Mouse (Mus musculus) intestine, embryonic 16.5 days (tissue): ENCODE measurements around the gene Prss35. TPM values are rescaled to one million over a fixed set of nuclear protein-coding genes. Genes with fewer than 3 reads are reported as not detected.
A peak's percentile ranks its signal among the peaks of the same experiment; 100 is the strongest.

Source experiments
- ATAC-seq: fragments of 200-750 bp; cut with Nextera tagmentation; 2 replicates; pipeline ENCODE4 v1.8.0; 2017; ENCODE audit warnings: moderate TSS enrichment, moderate library complexity
- H3K27ac ChIP-seq: fragments of 300-500 bp; sonication (generic); 2 replicates; pipeline ENCODE4 v1.5.1; 2014; ENCODE audit warnings: mild to moderate bottlenecking, low read length
- H3K27me3 ChIP-seq: fragments of 300-500 bp; sonication (generic); replicated peaks from 2 replicates; pipeline ENCODE4 v1.6.1; 2014; ENCODE audit warnings: low read length, control low read depth, mixed read lengths; ENCODE audit not compliant: control insufficient read depth, insufficient read depth
- H3K36me3 ChIP-seq: fragments of 300-500 bp; sonication (generic); 2 replicates; pipeline ENCODE4 v1.6.1; 2014; ENCODE audit warnings: low read length, control low read depth; ENCODE audit not compliant: control insufficient read depth, insufficient read depth
- H3K4me1 ChIP-seq: fragments of 300-500 bp; sonication (generic); 2 replicates; pipeline ENCODE4 v1.6.1; 2014; ENCODE audit warnings: low read length, control low read depth, mixed read lengths; ENCODE audit not compliant: control insufficient read depth, insufficient read depth
- H3K4me2 ChIP-seq: fragments of 300-500 bp; sonication (generic); 2 replicates; pipeline ENCODE4 v1.6.1; 2014; ENCODE audit warnings: low read depth, low read length, control low read depth
- H3K4me3 ChIP-seq: fragments of 300-500 bp; sonication (generic); 2 replicates; pipeline ENCODE4 v1.5.1; 2014; ENCODE audit warnings: mild to moderate bottlenecking, low read length
- H3K9ac ChIP-seq: fragments of 300-500 bp; sonication (generic); 2 replicates; pipeline ENCODE4 v1.6.1; 2014; ENCODE audit warnings: low read depth, low read length
- H3K9me3 ChIP-seq: fragments of 300-500 bp; sonication (generic); 2 replicates; pipeline ENCODE4 v1.6.1; 2016; ENCODE audit warnings: low read length, control low read depth; ENCODE audit not compliant: control insufficient read depth
- WGBS: fragments of 180-500 bp; shearing (Covaris S2); extraction: QIAGEN DNeasy Blood & Tissue Kit; methylation state at CpG from one replicate; pipeline ENCODE4 v1.1.7; 2014; 5-methylcytosine and 5-hydroxymethylcytosine counted together
- polyA plus RNA-seq: library from polyadenylated mRNA; unstranded; fragments of >200 nt; fragmentation: Nextera tagmentation; extraction: Ambion mirVana; gene quantifications from 2 replicates; pipeline ENCODE4 v1.2.1, GENCODE M21; 2015

The Prss35 gene
- polyA plus RNA-seq, 1 experiment from 2014 or later: 15.2 TPM

- Histone ChIP-seq H3K4me1 (no peaks in the 10 kb centered on the region), H3K4me3 (no peak overlapping the region), H3K36me3 (no peaks in the 10 kb centered on the region), H3K9me3 (no peaks in the 10 kb centered on the region), H3K9ac (no peak overlapping the region), H3K4me2 (no peak overlapping the region), H3K27ac (no peak overlapping the region), H3K27me3 (no peaks in the 10 kb centered on the region)
- ATAC-seq: no peak
- WGBS: 79% methylated on average over 2 of the region's 2 CpGs
Measured at GRCm38 (mm10) chr9:86710091-86710634, 33.3 kb upstream of the Prss35 start.

GRCm38 (mm10) chr9:86712648-86713047 lies 30.8 kb upstream of the Prss35 start:
- Histone ChIP-seq H3K27ac (no peak overlapping the region), H3K9ac (no peak overlapping the region), H3K4me1 (no peaks in the 10 kb centered on the region), H3K27me3 (no peaks in the 10 kb centered on the region), H3K9me3 (no peaks in the 10 kb centered on the region), H3K4me2 (no peak overlapping the region), H3K36me3 (no peaks in the 10 kb centered on the region), H3K4me3 (no peak overlapping the region)
- WGBS: 65% methylated on average over 2 of the region's 2 CpGs
- no peak for ATAC-seq

- WGBS: 81% methylated on average over 3 of the region's 3 CpGs
- Histone ChIP-seq H3K27ac (no peak overlapping the region), H3K4me1 (no peaks in the 10 kb centered on the region), H3K27me3 (no peaks in the 10 kb centered on the region), H3K4me3 (no peak overlapping the region), H3K4me2 (no peak overlapping the region), H3K9me3 (no peaks in the 10 kb centered on the region), H3K9ac (no peak overlapping the region), H3K36me3 (no peaks in the 10 kb centered on the region)
- no peak for ATAC-seq
Measured at GRCm38 (mm10) chr9:86714089-86714488, 29.4 kb upstream of the Prss35 start.

- 39% methylated on average over 2 of the region's 2 CpGs for WGBS
- no peaks in the 10 kb centered on the region for H3K27me3 ChIP-seq
- no peak overlapping the region for H3K9ac ChIP-seq
- H3K4me3 ChIP-seq: no peak overlapping the region
- no peaks in the 10 kb centered on the region for H3K36me3 ChIP-seq
- no peaks in the 10 kb centered on the region for H3K9me3 ChIP-seq
- H3K4me1 ChIP-seq: no peaks in the 10 kb centered on the region
- no peak overlapping the region for H3K27ac ChIP-seq
- no peak for ATAC-seq
- H3K4me2 ChIP-seq: no peak overlapping the region
Measured at GRCm38 (mm10) chr9:86716540-86716939, 26.9 kb upstream of the Prss35 start.

GRCm38 (mm10) chr9:86717119-86717518 lies 26.3 kb upstream of the Prss35 start:
- Histone ChIP-seq H3K9ac (no peak overlapping the region), H3K4me2 (no peak overlapping the region), H3K36me3 (no peaks in the 10 kb centered on the region), H3K27ac (no peak overlapping the region), H3K9me3 (no peaks in the 10 kb centered on the region), H3K27me3 (no peaks in the 10 kb centered on the region), H3K4me3 (no peak overlapping the region), H3K4me1 (no peaks in the 10 kb centered on the region)
- no peak for ATAC-seq
- WGBS: 50% methylated on average over 5 of the region's 5 CpGs

GRCm38 (mm10) chr9:86720227-86720626 lies 23.2 kb upstream of the Prss35 start:
- ATAC-seq: peak; percentile 43; the same call in 1 of the 2 replicates

GRCm38 (mm10) chr9:86720794-86721193 lies 22.7 kb upstream of the Prss35 start:
- Histone ChIP-seq H3K27ac (no peak overlapping the region), H3K4me3 (no peak overlapping the region), H3K9me3 (no peaks in the 10 kb centered on the region), H3K9ac (no peak overlapping the region), H3K4me2 (no peak overlapping the region), H3K27me3 (no peaks in the 10 kb centered on the region), H3K4me1 (no peaks in the 10 kb centered on the region; the same call in 1 of the 2 replicates), H3K36me3 (no peaks in the 10 kb centered on the region)
- ATAC-seq: no peak
- 78% methylated on average over 2 of the region's 2 CpGs for WGBS

More at GRCm38 (mm10) chr9:86720227-86720626, 23.2 kb upstream of the Prss35 start:
- Histone ChIP-seq H3K4me3 (no peak overlapping the region), H3K4me2 (no peak overlapping the region), H3K9ac (no peak overlapping the region), H3K36me3 (no peaks in the 10 kb centered on the region), H3K9me3 (no peaks in the 10 kb centered on the region), H3K4me1 (no peaks in the 10 kb centered on the region), H3K27me3 (no peaks in the 10 kb centered on the region), H3K27ac (no peak overlapping the region)
- WGBS: 82% methylated on average over 5 of the region's 5 CpGs

GRCm38 (mm10) chr9:86725066-86725465 lies 18.4 kb upstream of the Prss35 start:
- no peaks in the 10 kb centered on the region for H3K9me3 ChIP-seq
- H3K27ac ChIP-seq: 0 out of 2 replicates have a peak overlapping the region, but pooled peaks have one; percentile 28
- no peaks in the 10 kb centered on the region for H3K27me3 ChIP-seq
- H3K4me2 ChIP-seq: no peak overlapping the region
- H3K4me3 ChIP-seq: no peak overlapping the region
- no peaks in the 10 kb centered on the region; the same call in 1 of the 2 replicates for H3K4me1 ChIP-seq
- 82% methylated on average over 4 of the region's 4 CpGs for WGBS
- H3K9ac ChIP-seq: no peak overlapping the region
- no peak for ATAC-seq
- no peaks in the 10 kb centered on the region for H3K36me3 ChIP-seq

- ATAC-seq: peak; percentile 55; the same call in 1 of the 2 replicates
- H3K4me3 ChIP-seq: no peak overlapping the region
- no peak overlapping the region for H3K9ac ChIP-seq
- H3K4me1 ChIP-seq: no peaks in the 10 kb centered on the region; the same call in 1 of the 2 replicates
- no peaks in the 10 kb centered on the region for H3K9me3 ChIP-seq
- H3K27me3 ChIP-seq: no peaks in the 10 kb centered on the region
- no peaks in the 10 kb centered on the region for H3K36me3 ChIP-seq
- 49% methylated on average over 7 of the region's 7 CpGs for WGBS
- H3K27ac ChIP-seq: peak overlapping the region; percentile 28; the same call in 1 of the 2 replicates
- H3K4me2 ChIP-seq: no peak overlapping the region
Measured at GRCm38 (mm10) chr9:86725604-86726380, 17.7 kb upstream of the Prss35 start.
